Mouse (Mus musculus): Measurements from ENCODE around the gene Cemip2. TPM values are rescaled to one million over a fixed set of nuclear protein-coding genes. Genes with fewer than 3 reads are reported as not detected.

Gene Cemip2
- total RNA-seq, 2 experiments from 2014 or later = 23.2 to 23.9 TPM

DNA sequence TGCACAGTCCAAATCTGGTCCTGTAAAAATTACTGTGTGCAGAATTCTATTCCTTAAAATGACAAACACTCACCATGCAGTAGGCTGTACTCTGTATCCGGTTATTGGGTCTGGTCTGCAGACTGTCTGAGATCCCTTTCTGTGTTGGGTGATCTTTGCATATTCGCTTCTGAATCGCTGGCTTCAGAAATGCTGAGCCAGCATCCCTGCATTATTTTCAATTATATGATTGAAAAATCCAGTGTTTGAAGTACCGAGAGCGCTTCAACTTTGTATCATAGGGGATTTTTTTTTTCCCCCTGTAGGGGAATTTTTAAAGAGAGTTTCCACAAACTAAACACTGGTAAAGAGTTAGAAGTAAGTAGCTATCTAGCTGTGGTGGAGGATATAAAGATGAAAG is 32.0 kb downstream of the Cemip2 start:
- DNase-seq (ENCODE audit: low spot score in 2 of 2) = no peak

GRCm38 (mm10) chr19:21813560-21813959 is 35.4 kb downstream of the Cemip2 start:
- DNase-seq (ENCODE audit: low spot score in 2 of 2) = no peak

DNA sequence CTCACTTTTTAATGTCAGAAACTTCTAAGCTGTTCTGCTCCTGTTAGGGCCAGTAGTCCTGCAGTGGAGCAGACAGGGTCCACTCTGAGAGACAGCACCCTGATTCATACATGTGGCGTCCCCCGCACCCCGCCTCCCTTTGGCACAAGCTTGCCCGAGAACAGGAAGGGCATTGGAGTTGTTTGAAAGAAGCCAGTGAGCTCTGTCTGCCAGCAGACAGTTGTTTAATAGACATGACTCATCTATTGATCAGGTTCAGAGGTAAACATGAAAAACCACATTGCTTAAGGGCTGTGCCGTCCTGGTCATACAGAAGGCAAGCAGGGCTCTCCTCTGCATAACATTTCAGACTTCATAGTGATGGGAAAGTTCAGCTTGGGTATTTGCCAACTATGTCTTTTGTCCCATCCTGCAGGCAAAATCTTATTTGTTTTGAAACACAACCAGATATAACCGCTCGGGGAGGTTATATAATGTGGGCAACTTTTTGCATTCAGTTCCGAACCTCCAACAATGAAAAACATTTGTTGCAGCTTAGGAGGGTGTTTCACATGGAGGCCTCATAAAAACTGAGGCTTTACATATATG is 36.4 kb downstream of the Cemip2 start:
- DNase-seq (ENCODE audit: low spot score in 2 of 2) = peak in 1 of 2 experiments; percentile 40

- no peak for DNase-seq (ENCODE audit: low spot score in 2 of 2)
These were observed 38.1 kb downstream of the Cemip2 start for GRCm38 (mm10) chr19:21816260-21816659.

GRCm38 (mm10) chr19:21818021-21818725 is 40.0 kb downstream of the Cemip2 start:
- DNase-seq (ENCODE audit: low spot score in 2 of 2) = no peak

- DNase-seq (ENCODE audit: low spot score in 2 of 2) = no peak
These were observed 41.4 kb downstream of the Cemip2 start for GRCm38 (mm10) chr19:21819585-21819984.

DNA sequence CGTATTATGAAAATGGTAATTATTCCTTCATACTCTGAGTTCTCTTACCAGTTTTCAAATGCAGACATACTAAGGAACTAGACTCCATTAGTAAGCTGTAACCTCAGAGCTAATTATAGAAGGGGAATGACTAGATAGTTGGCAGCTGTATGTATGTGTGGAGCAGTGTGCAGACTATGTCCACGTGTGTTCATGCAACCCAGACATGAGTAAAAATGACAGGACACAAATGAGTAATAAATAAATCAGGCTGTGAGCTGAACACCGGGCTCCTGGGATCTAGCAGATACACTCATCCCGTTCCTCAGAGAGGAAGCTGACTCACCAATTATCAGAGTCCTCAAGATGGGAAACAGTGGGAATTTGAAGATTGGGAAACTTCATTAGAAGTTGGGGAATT is 42.0 kb downstream of the Cemip2 start:
- DNase-seq (ENCODE audit: low spot score in 2 of 2) = no peak

DNA sequence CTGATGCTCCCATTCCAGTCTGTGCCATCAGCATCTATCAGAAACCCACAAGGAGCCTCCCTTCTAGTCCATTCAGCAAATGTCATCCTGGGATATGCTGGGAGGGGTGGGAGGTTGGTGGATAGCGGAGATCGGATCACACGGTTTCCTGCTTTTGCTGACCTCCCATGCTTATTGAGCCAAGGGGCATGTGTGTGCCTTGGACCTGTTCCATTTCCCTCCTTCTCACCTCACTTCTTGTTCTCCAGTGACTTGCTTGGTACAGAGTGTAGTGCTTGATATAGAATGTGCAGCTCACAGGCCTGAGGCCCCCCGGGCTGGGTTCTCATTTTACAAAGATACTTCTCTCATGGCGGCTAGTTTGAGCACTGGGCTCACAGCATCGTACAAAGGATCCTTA is 43.7 kb downstream of the Cemip2 start:
- DNase-seq (ENCODE audit: low spot score in 2 of 2) = no peak

DNA sequence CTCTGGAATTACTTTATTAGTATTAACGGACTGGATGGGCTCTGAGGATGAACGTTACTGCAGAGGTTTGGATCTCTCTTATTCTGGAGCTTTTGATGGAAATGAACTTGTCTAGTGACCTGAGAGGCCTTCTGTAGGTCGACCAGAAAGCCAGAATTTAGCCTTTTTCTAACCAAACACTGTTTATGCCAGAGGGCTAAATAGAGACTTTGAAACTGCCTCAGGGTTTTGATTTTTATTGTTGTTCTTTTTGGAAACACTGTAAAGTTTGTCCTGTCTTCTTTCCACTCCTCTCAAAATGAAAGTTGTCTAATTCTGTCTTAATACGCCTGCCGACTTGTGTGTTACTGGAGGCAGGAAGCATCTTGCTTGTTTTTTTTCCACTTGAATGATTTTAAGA is 46.0 kb downstream of the Cemip2 start:
- no peak for DNase-seq (ENCODE audit: low spot score in 2 of 2)

- no peak for DNase-seq (ENCODE audit: low spot score in 2 of 2)
These were observed 47.2 kb downstream of the Cemip2 start for GRCm38 (mm10) chr19:21825128-21825885.

- DNase-seq (ENCODE audit: low spot score in 2 of 2) = no peak
These were observed 55.4 kb downstream of the Cemip2 start for GRCm38 (mm10) chr19:21833416-21833992.

DNA sequence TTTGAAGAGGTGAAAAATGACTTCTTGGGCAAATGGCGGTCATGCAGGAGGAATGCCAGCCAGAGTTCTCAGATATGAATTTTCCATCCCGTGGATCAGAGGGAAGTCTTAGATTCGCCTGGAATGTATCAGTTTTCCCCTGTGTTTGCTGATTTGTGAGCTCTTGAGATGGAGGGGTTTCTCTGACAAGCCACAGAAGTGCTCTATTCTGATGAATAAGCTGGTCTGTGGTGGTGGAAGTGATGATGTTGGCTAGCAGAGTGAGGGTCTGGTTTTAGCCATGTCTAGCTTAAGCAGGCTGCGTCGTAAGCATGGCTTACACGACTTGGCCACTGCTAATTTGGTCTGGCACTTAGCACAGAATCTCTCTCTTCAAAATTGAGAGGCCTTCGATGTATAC is 56.8 kb downstream of the Cemip2 start:
- DNase-seq (ENCODE audit: low spot score in 2 of 2) = no peak

GRCm38 (mm10) chr19:21850721-21851120 is 72.6 kb downstream of the Cemip2 start:
- DNase-seq (ENCODE audit: low spot score in 2 of 2) = no peak

DNA sequence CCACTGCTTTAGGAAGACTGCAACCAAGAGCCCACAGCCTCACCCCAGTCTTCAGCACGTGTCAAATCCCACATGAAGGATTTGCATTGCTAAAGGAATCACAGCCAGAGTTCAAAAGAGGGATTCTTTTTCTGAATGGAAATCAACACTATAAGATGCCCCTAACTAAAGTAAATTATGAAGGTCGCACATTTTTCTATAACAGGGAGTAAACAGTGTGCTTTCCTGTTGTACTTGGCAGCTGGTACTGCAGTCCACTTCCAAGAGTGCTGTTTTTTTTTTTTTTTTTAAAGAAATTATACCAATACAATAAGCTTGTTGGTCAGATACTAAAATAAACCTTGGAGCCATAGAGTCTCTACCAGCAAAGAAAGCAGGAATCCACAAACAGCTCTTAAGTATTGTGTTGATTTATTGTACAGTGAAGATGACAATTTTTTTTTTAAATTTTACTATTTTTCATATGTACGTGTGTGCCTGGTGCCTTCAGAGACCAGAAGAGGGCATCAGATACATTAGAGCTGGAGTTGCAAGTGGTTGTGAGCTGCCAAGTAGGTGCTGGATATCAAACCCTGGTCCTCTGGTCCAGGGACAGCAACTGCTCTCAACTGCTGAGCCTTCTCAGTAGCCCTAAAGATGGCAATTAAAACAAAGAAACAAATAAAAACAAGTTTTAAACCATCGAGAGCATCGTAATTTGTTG is 76.5 kb downstream of the Cemip2 start:
- DNase-seq (ENCODE audit: low spot score in 2 of 2) = no peak

DNA sequence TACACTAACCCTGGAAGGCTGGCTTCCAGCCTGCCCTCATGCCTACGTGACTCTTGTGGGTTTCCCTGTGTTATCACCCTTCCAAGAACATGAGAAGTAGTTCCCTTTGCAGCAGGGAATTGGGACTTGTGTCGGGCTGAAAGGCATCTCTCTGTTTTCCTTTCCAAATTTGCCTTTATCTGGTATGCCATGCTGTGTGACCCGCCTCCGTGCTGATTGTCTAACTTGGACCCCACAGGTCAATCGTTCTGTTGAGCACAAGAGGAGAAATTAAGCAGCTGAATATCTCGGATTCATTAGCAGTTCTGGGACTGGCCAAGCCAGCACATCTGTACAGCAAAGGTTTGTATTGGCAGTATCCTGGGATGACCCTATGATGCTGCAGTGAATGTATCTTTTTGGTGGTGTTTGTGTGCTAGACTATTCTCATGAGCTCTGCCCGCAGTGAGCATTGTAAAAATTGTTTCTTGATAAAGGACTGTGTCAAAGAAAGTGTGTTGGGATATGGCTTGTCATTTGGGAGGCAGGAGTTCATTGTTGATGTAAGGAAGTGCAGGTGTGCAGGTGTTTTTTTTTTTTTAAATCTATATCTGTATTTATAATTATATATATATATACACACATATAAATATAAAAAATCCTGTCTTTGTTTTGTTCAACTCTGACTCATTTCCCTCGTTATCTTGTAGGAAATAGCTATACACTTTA is 77.4 kb downstream of the Cemip2 start:
- DNase-seq (ENCODE audit: low spot score in 2 of 2) = no peak

DNA sequence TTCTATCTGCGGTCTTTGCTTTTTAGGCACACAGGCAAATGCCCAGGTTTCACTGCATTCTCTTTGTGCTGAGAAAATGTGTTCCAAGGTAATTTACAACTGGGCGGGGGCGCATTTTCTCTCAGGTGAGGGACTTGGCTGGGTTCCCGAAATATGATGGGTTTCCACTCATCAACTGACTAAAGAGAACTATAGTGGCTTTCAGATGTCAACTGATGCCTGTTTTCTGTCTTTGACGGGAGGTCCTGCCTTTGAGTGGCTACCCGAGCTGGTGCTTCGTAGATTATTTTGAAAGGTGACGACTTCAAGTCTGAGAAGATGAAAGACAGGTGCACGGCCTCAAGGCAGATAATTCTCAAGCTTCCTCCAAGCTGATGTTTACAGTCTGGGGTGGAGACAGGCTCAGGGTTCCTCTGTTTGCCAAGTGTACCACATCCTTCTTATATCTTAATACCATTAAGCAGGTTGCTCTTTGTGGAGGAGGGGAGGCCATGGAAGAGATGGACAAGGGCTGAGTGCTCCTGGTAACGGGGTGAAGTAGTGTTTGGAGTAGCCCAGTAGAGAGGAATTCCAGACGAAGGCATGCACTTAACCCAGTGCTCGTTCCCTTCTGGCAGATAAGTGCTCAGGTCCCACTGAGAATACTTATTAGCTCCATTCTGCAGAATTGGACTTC is 80.8 kb downstream of the Cemip2 start:
- DNase-seq (ENCODE audit: low spot score in 2 of 2) = no peak

GRCm38 (mm10) chr19:21860132-21860531 is 82.0 kb downstream of the Cemip2 start:
- DNase-seq (ENCODE audit: low spot score in 2 of 2) = no peak

- DNase-seq (ENCODE audit: low spot score in 2 of 2) = no peak
These were observed 82.8 kb downstream of the Cemip2 start for GRCm38 (mm10) chr19:21860894-21861293.

DNA sequence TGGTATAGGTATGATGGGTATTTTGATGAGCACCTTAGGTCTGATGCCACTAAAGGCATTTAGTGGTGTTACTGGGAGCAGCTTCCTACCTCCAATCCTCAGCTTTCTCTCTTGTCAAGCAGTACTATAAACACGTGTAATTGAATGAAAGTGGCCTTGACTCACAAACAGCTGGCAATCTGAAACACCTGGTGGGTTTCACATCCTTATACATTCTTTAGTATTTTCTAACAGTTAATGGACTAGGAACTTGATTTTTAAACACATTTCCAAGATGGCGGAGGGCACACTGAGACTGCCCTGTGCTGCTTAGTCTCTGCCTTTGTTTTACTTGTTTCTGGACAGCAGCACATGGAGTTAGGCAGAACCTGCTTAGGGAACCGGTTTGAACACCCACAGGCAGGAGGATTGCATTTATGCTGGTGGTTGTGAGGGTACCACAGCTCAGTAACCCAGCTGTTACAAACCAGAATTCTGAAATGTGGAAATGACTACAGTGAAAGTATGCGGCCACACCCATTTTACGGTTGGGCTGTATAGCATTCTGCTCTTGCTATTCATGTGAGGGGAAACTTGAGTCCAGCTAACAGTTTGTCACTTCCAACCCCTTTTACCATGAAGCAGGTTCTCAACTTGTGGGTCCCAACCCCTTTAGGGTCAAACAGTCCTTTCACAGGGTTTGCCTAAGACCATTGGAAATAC is 84.3 kb downstream of the Cemip2 start:
- DNase-seq (ENCODE audit: low spot score in 2 of 2) = no peak

Data from layer of hippocampus, postnatal 14 days (tissue).